Mouse (Mus musculus) embryonic fibroblast, embryonic 13.5 days (primary cell): ENCODE data around the gene Ext2. TPM values are rescaled to one million over a fixed set of nuclear protein-coding genes. Genes with fewer than 3 reads are reported as not detected.

Experiments used
- H3K27ac ChIP-seq: 2 replicates; pipeline ENCODE4 v1.5.1; 2012; ENCODE audit warnings: low read length, control low read depth, inconsistent platforms; ENCODE audit not compliant: insufficient read depth
- H3K4me1 ChIP-seq: 2 replicates; pipeline ENCODE4 v1.6.1; 2011; ENCODE audit warnings: low read length; ENCODE audit not compliant: control insufficient read depth, insufficient read depth
- H3K4me3 ChIP-seq: 2 replicates; pipeline ENCODE4 v1.5.1; 2011; ENCODE audit warnings: mild to moderate bottlenecking, control low read depth, low read length; ENCODE audit not compliant: insufficient read depth
- CTCF ChIP-seq: IDR thresholded peaks from 2 replicates; pipeline ENCODE4 v1.5.1; 2011; ENCODE audit warnings: mild to moderate bottlenecking, control low read depth, low read length, moderate library complexity, borderline replicate concordance; ENCODE audit not compliant: insufficient read depth
- POLR2A ChIP-seq: IDR thresholded peaks from 2 replicates; pipeline ENCODE4 v1.6.1; 2011; ENCODE audit warnings: low read depth, mild to moderate bottlenecking, control low read depth, low read length, moderate library complexity
- polyA plus RNA-seq: library from polyadenylated mRNA; stranded (reverse); fragments of >200 nt; gene quantifications from 2 replicates; pipeline ENCODE4 v1.2.4, GENCODE M21; 2011; ENCODE audit warnings: low read depth; ENCODE audit not compliant: missing spikeins, insufficient read length

The Ext2 gene
- polyA plus RNA-seq, 1 experiment = 118 TPM

DNA sequence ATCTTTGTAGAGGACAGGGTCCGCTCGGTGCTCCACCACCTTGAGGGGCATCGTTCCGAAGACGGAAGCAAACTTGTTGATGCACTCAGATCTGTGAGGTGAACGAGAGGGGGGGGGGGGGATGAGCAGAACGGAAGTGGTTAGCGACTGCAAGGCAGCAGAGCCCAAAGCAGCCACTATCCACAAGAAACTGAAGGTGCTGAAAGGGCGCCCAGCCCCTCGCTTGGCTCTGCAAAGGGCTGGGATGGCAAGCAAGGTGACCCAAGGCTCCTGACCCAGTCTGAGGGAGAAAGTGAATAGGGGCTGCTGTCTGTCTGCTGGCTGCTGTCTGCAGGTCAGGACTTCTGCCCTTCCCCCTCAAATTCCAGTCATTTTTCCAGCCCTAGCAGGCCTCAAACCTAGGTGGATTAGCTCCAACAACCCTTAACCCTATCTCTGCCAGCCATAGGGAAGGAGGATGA lies 126.2 kb downstream of the Ext2 start:
- peaks cover 11% of the 10 kb centered on the region for H3K4me1 ChIP-seq
- TF ChIP-seq POLR2A (no peak), CTCF (no peak)
- H3K27ac ChIP-seq = no peak overlapping the region

DNA sequence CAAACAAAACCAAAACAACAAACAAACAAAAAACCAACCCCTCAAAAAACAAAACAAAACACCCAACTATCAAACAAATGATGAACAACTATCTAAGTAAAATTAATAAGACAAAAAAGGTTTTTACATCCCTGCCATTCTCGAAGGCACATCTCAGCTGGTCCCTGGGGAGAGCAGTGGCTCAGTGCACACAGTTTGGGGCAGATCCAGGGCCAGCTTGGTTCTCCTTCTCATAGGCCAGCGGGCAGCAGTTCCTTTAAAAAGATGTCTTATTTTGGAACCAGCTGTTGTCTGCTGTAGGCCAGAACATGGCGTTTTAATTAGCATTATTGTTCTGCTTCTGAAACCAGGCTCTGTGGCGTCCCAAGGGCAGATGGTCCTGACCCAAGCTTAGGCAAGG lies 129.3 kb downstream of the Ext2 start:
- TF ChIP-seq CTCF = no peak
- TF ChIP-seq POLR2A = no peak
- H3K27ac ChIP-seq = no peak overlapping the region

More for the DNA sequence above, 126.2 kb downstream of the Ext2 start:
- no peak overlapping the region for H3K4me3 ChIP-seq

DNA sequence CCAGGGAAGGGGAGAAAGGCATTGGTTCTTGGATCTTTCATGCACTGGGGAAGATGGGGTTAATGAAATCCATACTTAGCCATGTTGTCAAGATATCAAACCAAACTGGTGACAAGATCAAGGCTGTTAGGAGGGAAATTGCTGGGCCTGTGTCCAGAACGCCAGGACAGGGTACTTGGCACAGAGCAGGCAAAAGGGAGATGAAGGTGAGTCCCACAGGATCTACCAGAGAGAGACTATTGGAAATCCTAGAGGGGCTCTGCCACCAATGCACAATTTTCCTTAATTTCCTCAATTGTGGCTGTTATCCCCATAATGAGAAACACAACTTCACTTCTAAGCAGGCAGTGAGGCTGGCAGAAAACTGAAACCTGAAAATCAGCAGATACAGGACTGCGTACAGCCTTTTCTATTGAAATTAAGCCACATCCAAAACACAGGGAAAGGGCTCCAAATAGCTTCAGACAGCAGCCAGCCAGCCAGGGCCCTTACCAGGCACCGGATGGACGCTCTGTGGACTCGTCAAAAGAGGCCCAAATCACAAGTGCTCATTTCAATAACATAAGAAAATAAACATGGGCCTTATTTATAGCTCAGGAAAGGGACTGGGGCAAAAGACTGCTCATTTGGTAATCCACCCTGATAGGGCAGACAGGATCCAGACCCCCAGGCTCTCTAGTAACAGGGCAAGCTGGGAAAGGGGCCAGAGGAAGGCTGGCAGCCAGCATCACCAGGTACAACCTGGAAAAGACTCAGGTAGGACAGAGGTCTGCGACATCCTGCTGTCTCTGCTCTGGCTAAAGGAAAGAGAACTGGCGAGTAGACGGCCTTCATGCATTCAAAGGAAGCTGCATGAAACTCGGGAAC lies 132.1 kb downstream of the Ext2 start:
- no peaks in the 10 kb centered on the region for H3K4me1 ChIP-seq
- no peak overlapping the region for H3K27ac ChIP-seq
- TF ChIP-seq POLR2A (no peak), CTCF (no peak)
- no peak overlapping the region for H3K4me3 ChIP-seq

More for the DNA sequence above, 129.3 kb downstream of the Ext2 start:
- peaks cover 11% of the 10 kb centered on the region for H3K4me1 ChIP-seq
- no peak overlapping the region for H3K4me3 ChIP-seq

DNA sequence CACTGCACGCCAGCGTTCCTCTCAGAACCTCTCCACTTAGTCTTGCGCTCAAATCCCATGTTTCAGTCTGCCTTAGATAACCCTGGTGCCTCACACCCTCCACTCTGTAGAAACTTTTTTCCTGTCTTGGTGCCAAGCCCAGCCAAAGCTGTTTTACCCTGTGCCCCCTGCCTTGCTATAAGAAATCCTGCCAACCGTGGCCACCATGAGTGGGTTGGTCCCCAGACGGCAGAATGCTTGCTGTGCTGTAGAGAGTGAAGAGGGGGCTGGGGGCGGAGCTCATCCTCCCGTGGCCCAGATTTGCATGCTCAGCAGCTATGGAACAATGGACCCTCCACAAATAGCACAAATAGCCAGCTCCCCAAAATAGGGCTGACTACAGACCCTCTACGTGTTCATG lies 138.7 kb downstream of the Ext2 start:
- TF ChIP-seq POLR2A (no peak), CTCF (no peak)
- H3K4me1 ChIP-seq = no peaks in the 10 kb centered on the region
- no peak overlapping the region for H3K27ac ChIP-seq
- no peak overlapping the region for H3K4me3 ChIP-seq

DNA sequence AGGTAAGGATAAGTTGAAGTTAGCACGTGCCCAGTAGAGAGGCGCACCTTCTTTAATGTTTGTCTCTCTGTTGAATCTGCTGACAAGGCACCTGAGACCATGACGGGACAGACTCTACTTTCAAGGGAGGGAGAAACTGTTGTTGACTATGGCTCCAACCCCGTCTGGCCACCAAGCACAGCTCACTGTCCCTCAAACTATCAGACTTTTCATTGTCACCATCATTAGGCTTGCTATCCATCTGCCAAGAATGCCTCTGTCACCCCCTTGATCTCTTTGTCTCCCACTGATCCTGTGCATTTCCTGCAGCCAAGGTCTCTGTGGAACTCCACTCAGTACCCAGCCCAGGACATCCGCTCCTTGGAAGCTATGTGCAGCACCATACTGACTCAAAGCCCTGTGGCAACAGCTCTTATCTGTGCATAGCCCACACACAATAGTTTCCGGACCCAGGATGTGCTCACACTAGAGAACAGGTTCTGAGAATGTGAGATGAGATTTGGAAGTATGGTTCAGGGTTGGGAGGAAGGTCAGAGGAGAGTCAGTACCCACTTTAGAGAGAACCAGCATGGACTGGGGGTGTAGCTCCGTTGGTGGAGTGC lies 139.7 kb downstream of the Ext2 start:
- Histone ChIP-seq H3K4me3 (no peak overlapping the region), H3K27ac (no peak overlapping the region), H3K4me1 (no peaks in the 10 kb centered on the region)
- no peak for TF ChIP-seq POLR2A
- TF ChIP-seq CTCF = no peak

DNA sequence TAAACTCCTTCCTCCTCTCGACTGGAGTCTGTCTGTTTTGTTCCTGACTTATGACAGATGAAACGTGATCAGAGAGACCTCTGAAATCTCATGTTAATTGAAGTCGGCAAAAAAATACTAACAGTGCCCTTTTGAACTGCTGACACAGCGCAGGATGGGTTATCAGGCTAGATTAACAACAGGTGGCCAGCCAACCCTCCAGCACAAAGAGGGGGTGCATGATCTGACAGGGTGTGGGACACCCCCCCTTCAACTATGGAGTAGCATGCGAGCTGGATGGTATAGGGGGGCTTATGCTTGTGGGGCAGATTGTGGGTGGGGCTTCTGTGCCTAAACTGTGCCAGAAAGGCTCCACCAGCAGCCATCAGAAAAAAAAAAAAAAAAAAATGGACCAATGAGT lies 141.0 kb downstream of the Ext2 start:
- H3K27ac ChIP-seq = no peak overlapping the region

DNA sequence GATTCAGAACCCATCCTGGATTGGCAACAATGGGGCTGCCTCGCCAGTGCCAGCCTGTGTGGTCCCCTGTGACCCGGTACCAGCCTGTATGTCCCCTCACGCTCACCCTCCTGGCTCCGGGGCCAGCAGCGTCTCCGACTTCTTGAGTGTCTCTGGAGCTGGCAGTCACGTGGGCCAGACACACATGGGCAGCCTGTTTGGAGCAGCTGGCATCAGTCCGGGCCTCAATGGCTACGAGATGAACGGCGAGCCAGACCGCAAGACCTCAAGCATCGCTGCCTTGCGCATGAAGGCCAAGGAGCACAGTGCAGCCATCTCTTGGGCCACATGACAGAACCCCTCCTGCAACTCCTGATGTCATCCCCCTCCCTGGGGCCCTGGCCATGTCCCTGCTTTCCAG lies 145.1 kb downstream of the Ext2 start:
- no peaks in the 10 kb centered on the region for H3K4me1 ChIP-seq
- H3K4me3 ChIP-seq = no peak overlapping the region
- no peak for TF ChIP-seq CTCF
- TF ChIP-seq POLR2A = no peak
- no peak overlapping the region for H3K27ac ChIP-seq

More for the DNA sequence above, 141.0 kb downstream of the Ext2 start:
- Histone ChIP-seq H3K4me1 (no peaks in the 10 kb centered on the region), H3K4me3 (no peak overlapping the region)
- TF ChIP-seq CTCF (no peak), POLR2A (no peak)

DNA sequence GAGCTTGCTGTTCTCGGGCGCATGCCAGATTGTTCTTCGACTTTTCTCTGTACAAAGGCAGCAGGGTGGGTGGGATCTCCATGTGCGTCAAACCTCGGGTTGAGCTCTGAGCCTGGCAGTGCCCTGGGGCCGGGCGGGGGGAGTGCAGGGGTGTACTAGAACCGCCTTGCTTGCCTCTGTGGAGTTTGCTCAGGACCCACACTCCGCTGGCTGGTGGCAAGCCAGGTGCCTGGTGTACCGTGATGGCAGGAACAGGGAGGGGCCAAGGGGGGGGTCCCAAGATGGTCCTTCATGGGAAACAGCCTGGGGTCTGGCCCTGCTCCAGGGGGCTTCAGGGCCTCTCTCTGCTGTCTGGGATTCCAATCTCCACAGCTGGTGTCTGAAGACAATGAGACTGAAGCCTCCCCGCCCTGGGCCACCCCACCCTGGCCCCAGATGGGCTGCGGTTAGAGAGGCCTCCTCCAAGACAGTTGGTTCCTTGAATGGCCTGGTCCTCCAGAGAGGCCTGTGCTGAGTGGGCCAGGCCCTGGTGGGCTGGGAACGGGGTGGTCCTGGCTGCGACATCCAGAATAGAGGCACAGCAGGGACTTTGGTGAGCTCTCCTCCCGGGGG lies 150.7 kb downstream of the Ext2 start:
- TF ChIP-seq POLR2A (no peak), CTCF (no peak)
- Histone ChIP-seq H3K27ac (no peak overlapping the region), H3K4me1 (no peaks in the 10 kb centered on the region), H3K4me3 (no peak overlapping the region)

DNA sequence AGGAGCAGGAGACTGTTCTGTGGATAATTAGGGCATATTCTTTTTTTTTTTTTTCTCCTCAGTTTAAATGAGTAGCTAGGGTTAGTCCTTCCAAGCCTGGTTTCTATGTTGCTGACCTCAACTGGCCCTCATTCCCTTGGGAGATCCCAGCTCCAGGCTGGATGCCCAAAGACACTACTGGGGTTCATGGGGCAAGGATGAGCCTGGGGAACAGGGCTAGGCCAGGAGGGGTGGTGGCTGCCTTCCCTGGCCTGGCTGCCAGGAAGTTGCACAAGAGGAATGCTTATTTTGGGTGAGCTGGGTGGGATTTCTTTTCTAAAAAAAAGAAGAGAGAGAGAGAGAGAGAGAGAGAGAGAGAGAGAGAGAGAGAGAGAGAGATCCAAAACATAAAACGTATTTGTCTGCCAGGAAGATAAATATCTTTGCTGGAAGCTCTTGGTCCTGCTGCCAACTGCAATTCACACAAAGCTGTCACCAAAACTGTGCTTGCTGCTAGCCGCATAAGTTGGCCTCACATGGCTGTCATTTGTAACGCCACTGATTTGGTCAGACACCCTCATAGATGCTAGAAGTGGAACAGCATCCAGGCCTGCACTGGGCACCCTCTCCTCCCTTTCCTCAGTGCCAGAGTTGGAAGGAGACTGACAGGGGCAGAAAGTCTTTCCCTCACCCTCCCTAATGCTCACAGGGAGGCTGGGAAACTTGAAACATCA lies 156.1 kb downstream of the Ext2 start:
- no peak overlapping the region for H3K4me3 ChIP-seq
- TF ChIP-seq POLR2A = no peak
- H3K4me1 ChIP-seq = no peaks in the 10 kb centered on the region
- no peak overlapping the region for H3K27ac ChIP-seq
